Mouse (Mus musculus) cerebellum, postnatal 14 days (tissue): ENCODE results near the gene Gm773.
"Not testable (repeated sequence)": the region's sequence is repeated elsewhere in the genome, so short reads cannot be mapped to it uniquely, and the experiment has no call there.

Experiments used
- DNase-seq, 2 experiments: peaks; one replicate each; pipeline ENCODE4 v3.0.0; 2021; ENCODE audit warnings: mixed read lengths in 2 of 2

Gm773 gene

DNA sequence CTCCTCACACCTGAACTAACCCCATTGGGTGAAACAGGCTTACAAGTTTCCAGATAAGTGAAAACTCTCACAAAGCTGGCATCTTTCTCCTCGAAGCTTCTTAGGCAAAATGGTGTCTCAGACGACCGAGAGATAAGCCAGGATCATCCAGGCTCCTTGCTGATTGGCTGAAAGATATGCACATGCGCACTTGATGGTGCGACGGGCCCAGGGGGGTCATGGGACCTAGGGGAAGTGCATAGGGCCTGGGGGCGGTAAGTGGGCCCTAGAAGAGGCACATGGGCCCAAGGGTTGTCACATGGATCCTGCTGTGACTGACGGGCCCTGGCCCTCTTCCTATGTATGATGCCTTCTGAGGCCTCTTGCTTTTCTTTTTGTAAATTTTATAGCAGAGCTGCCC, at the start of gene Gm773:
Gene Gm773, minus strand, starts transcription at position 111 of the 400 bp plus-strand sequence.
- no peak for DNase-seq

DNA sequence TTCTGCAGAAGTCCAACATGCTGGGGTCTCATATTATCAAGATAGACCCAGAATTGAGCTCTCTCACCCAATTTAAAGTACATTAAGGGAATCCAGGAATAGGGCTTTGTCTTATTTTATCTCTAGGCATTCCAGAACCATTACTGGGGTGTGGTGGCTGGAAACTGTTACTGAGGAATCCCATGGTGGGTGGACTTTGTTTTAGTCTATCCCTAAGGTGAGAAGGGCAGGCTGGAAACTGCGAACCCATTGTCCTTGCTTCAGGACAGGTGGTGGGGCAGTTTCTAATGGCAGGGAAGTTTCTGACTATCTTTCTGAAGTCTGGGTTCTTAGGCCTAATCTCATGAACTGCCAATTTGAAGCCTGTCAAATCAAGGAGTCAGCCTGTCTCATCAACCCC, 26.2 kb downstream of the Gm773 start:
- DNase-seq: not testable (repeated sequence)

DNA sequence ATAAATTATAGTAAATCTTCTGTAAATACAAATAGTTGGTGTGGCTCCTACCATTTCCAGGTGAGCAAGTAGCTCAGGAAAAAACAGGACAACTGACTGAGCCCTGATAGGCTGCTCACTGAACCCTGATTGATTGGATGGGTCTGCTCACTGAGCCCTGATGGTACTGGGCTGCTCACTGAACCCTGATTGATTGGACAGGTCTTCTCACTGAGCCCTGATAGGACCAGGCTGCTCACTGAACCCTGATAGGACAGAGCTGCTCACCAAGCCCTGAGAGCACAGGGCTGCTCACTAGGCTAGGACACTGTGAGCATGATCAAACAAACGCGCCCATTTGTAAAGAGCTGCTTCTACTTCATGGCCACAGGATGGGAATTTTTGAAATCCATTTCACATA, 61.3 kb downstream of the Gm773 start:
- DNase-seq: no peak
